Mouse (Mus musculus): ENCODE data around the gene Efcab14.

Efcab14 gene

DNA sequence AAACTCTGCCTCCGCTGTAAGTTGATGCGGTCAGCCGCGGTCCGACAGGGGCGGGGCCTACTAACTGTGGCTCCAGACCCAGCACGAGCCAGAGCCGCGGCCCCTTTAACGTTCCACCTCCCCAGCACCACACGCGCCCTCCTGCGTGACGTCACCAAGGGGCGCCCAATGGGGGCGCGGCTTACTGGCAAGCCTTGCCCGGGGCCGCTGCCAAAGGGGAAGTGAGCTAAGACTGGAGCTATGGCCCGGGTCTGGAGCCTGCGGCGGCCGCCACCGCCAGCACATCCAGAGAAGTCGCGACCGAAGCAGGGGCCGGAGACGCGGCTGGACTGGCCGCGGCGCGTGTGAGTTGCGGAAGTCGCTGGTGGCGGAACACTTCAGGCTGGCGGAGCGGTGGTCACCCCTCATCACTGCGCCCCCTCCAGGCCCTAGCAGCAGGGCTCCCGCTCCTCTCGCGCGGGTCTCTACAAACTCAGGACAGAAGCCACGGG, at the start of gene Efcab14:
Efcab14 (plus strand) TSS at position 194 of the 491 bp plus-strand sequence.
- DNase-seq: peak; percentile 99

DNA sequence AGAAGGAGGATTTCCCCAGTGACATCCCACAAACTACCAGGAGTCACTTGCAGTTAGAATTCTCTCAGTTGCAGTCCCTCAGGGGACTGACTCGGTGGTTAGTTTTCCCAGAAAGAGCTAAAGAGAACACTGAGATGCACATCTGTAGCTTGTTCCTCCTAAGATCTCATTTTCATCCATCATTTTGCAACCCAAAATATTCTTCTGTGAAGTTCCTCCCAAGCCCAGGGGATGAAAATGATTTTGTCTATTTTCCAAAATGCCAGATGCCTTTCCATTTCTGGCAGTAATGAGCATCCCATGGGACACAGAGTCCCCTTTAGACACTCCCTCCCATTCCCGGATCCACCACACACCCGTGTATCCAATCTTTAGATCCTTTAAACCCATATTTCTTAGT, 36.1 kb upstream of the Efcab14 start:
- DNase-seq: peak; percentile 6

DNA sequence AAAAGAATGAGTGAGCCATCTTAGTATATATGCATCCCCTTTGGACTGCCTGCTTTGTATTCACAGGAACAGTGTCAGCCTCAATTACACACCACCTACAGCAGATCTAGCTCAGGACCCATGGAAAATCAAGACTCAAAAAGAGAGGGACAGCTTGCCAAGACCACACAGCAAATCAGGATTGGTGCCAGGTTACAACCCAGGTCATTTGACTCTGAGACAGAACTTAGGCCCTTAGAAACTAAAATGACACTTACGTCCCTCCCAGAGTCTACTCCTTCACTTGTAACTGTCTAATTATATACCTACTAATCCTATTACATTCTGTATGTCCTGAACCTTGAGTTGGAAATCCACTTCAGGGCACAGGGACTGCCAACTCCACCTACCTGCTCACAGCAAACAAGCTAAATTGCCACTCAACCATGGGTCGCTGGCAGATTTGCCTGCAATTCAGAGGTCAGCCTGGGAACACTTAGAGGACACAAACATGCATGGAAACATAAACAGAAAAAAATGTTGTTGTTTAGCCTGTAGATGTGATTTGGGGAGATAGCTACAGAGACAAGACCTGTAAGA, 33.5 kb upstream of the Efcab14 start:
- no peak for DNase-seq

DNA sequence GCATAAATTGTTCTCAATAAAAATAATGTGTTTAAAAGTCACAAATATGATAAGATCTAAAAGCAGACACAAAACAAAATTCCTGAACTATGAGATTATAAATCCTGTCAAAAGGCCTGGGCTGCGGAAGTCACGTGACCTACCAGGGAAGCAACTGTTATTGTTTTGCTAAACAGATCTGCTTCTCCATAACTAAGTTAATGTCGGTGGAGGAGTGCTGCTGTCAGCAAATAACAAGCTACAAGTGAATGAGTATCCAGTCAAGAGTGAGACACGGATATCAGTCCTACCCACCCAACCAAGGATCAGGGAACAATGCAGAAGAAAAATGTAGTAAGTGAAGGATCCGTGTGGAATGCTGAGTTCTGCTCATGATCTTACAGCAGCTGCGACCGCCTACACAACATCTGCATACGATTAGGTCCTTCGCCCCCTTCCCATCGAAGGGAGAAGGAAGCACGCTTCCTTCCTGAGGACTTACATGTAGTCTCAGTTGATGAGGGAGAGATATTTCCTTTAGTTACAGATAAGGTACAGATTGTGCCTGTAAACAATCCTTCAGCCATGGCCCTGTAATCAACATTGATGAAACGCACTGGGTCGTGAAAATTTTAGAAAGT, 28.5 kb upstream of the Efcab14 start:
- DNase-seq: peak; percentile 73

DNA sequence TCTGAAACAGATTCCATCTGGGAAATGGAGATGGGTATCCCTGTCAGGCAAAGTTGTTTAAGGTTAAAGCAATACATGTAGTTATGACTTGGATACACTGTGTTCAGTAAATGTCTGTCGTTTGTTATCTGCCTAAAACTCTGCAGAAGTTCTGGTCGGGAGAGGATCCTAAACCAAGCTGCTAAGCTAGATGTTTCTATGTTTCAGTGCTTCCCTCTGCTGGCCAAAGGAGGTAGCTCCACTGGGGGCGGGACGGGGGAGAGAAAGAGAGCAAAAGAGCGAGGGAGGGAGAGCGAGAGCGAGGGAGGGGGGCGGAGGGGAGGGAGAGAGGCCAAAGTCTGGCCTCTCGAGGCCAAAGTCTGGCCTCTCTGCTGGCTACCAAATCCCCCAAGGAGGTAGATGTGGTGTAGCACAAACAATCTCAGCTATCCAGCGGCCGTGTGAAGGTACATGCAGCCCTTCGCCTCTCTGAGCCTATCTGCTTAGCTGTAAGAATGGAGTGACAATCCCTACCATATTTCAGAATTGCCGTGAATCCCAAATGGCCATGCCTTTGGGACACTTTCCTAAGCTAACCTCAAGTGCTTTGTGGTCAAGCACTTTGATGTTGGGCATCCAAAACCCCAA, 27.6 kb upstream of the Efcab14 start:
- DNase-seq: peak; percentile 95

DNA sequence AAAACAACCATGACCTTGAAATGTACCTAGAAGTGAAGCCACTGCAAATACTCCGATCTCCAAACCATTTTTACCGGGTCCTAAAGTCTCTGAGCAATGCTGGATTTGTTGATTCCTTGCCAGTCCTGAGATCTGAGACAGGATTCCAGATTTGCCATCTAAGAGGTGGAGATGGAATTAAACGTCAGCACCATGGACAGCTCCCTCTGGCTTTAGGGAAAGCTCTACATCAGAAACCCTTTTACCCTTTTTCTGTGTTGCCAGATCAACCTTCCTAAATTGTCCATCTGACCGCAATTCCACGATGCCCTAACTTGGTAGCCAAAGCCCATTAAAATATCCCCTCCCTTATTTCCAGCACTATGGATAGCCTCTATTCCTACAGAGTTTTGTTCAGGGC, 8.8 kb upstream of the Efcab14 start:
- peak; percentile 73 for DNase-seq

DNA sequence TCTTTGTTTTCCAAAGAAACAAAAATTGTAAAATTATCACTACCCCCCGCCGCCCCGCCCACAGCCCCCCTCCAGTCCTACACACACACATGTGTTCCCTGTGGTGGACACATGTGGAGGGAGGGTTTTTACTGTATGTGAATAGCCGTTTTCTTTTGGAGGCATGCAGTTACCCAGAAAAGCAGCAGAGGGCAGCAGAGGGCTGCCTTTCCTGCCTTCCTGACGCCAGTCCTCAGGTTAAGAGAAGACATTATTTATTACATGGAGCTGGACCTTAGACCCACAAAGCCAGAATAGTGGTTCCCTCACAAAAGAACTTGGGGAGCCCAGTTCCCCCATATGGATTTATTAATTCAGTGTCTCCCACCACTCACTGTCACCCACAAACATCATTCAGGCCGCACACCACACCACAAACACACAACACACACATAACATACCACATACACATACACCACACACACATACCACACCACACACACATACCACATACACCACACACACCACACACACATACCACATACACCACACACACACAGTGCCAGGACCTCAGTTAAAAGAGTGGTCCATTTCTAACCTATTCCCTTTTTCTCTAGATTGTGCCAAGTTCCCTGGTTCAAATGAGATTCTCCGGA, 5.8 kb upstream of the Efcab14 start:
- DNase-seq: peak; percentile 81

DNA sequence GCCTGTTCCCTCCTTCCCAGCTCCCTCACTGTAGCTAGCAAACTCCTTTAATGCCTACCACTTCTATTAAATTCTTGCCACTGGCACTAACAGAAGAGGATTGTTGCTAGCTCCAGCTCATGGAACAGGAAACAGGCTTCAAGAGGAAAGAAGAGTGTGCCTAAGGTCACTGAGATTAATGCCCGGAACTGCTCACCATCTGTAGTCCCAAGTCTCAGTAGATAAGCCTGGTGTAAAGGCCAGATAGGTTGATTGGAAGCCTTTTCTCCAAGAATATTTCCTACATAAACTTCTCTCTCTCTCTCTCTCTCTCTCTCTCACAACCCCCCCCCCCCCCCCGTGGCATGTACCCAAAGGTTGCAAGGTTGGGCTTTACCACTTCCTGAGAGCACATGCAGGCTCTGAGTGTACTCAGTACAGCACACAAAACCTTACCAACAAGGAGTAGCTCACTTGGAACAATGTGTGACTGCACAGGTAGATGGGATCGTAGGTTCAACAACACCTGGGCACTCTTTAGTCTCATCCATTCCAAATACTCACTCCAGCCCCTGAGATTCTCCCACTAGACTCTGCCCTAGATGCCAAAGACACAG, 5.2 kb upstream of the Efcab14 start:
- DNase-seq: no peak

DNA sequence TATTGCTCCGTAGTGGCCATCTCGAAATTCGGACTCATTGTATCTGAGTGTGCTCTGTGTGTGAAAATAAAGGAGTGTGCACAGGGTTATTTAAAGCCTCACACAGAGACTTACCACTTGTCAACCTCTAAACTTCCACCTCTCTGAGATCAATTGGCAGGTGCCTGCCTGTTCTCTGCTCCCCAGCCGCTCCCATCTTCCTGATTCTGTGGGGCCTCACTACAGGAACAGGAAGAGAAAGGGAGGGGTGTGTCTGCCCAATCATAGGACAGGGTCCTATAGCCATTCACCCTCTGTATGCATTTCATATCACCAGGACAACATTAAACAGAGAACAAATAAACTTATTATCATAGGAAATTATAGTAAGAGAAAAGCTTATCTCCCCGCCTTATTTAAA, 3.8 kb upstream of the Efcab14 start:
- no peak for DNase-seq

DNA sequence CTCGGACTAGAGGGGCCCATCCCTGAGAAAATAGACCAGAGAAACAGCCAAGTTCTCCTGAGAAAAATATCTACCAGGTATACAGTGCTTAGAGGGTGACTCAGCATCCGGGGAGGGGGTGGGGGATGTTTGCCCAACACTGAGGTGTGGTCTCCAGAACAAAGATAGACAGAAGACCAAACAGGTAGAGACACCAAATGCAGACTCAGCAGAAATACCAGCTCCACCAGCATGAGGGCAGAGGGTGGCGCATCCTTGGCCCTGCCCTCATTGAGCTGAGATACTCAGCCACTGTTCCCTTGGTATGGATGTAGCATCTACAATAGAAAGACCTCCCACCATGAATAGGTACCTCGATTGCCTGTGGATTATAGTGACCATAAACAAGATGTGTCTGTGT, 2.7 kb upstream of the Efcab14 start:
- no peak for DNase-seq

DNA sequence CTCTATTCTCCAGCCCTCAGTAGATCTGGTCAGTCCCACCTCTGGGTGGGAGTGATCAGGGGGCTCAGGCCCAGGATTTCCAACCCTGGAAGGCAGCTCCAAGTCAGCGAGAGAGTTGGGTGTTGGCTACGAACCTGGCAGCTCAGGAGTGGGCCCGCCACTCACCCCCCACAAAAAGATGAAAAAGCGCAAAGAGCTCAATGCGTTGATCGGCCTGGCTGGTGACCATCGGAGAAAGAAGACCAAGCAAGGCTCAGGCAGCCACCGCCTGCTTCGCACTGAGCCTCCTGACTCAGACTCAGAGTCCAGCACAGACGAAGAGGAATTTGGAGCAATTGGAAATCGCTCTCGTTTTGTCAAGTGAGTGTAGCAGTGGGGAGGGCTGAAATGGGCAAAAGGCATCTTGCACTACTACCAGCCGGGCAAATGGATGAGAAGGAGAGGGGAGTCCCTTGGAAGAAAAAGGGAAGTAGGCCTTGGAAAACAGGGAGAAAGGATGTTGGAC, 989 bp downstream of the Efcab14 start:
- DNase-seq: no peak

DNA sequence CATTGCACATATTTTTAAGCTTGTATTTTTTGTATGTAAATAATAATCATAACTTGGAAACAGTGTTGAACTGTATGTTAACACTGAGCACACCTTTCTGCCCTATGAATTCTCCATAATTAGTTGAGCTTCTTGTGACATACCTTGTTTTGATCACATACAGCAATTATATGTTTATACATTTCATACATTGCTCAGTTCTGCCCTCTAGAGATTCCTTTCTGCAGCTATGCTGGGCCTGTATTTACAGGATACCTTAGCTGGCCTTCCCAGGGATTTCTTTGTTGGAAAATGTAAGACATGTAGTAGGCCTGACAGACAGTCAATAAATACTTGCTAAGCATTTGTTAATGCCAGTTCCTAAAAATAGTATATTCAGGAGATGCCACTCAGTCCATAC, 5.1 kb downstream of the Efcab14 start:
- no peak for DNase-seq

DNA sequence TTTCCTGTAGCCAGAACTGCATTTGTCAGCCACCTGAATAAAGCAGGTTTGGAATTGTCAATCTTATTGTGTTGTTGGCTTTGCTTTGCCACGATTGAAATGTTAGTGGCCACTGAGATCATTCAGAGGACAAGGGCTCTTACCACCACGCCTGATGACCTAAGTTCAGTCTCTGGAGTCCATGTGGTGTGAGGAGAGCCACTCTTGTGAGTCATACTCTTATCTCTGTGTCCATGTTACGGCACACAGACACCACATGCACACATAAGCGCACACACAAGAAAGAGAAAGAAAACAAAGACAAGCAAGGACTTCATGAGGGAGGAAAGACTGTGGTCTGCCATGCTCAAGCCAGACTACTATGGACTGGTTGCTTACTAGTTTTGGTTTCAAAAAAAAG, 5.6 kb downstream of the Efcab14 start:
- no peak for DNase-seq

DNA sequence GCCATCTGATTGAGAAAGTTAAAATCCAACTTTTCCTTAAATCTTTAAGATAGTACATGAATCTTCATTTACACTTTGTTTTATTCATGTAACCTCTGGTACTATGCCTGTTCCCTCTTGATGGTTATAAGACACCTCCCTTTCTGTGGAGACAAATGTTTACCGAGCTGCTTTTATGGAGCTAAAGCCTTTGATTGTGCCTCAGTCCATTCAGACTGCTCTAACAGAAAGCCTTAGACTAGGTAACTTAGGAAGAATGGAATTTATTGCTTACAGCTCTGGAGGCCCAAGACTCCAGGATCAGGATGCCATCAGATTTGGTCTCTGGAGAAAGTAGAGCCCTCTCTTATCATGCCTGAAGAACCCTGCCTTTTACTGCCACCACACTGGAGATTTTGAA, 10.6 kb downstream of the Efcab14 start:
- no peak for DNase-seq

DNA sequence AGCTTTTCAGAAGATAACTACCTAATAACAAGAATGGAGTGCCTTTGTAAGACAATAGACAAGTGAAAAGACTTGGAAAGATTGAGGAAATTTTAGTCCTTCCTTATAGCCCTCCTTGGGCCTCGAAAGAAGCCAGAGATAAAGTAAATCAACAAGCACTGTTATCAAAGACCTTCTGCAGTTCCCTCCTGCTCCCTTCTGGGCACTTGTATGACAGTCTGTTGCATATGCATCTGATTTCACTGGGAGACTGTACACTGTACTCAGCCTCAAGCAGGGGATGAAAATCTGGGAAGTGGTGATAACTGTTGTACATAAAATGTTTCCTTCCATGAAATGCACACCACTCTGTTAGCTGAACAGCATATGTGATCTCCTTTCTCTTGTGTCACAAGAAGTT, 11.8 kb downstream of the Efcab14 start:
- DNase-seq: no peak

DNA sequence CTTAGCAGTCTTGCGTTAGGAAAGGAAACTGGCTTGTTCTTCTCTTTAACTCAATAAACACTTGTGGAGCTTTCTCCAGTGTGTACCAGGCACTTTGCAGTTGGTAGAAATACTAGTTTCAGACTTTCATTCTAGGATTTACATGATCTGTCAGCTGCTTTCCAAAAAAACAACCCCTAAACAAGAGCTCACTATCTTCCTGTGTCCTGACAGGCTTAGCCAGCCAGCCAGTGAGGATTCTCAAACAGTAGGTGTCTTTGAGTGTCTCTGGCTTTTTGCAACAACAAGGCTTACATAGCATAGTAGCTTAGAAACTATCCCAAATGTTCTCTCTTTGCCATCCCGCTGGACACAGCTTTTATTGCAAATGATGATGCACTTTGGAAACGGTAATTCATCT, 16.6 kb downstream of the Efcab14 start:
- no peak for DNase-seq

DNA sequence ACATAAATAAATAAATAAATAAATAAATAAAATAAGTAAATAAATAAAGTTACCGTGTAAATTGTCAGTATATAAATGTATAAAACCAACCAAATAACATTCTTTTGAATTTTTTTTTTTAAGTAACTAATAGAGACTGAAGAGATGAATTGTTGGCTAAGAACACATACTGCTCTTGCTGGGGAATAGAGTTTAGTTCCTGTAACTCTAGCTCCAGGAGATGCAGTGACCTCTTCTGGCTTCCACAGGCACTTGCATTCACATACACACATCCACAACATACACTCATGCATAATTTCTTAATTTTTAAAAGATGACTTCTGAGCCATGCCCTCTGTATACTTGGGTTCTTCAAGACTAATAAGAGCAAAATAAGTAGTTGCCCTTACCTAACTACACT, 17.3 kb downstream of the Efcab14 start:
- no peak for DNase-seq

DNA sequence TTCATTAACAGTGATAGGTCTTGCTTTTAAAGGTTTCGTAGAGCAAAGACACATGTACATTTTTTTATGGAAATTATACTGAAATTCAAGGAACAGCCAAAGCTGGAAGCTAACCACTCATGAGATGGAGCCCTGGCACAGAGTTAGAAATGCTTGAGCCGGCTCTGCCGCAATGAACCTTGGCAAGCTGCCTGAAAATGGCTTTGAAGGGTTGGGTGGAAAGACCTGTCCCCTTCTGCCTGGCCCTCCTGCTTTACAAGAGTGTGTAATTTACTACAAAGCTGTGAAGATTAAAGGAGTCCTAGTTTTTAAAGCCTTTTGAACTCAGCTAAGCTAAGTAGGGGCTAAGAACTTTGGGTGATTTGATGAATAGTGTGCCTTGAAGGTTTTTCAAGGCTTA, 23.7 kb downstream of the Efcab14 start:
- peak; percentile 77 for DNase-seq

DNA sequence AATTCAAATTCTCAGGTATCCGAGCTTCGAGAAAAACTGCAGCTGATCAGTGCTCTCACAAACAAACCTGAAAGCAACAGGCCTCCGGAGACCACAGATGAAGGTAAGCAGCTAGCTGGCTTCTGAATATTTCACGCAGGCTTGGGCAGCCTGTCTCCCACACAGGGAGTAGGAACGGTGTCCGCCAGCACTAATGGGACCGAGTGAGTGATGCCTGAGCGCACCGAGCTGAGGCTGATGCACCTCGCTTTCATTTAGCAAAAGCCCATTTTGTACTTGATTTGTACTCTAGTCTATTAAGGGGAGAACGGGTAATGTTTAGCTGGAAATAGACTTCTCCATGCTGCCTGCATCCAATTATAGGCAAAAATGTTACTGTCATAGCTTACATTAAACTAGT, 27.0 kb downstream of the Efcab14 start:
- DNase-seq: no peak

DNA sequence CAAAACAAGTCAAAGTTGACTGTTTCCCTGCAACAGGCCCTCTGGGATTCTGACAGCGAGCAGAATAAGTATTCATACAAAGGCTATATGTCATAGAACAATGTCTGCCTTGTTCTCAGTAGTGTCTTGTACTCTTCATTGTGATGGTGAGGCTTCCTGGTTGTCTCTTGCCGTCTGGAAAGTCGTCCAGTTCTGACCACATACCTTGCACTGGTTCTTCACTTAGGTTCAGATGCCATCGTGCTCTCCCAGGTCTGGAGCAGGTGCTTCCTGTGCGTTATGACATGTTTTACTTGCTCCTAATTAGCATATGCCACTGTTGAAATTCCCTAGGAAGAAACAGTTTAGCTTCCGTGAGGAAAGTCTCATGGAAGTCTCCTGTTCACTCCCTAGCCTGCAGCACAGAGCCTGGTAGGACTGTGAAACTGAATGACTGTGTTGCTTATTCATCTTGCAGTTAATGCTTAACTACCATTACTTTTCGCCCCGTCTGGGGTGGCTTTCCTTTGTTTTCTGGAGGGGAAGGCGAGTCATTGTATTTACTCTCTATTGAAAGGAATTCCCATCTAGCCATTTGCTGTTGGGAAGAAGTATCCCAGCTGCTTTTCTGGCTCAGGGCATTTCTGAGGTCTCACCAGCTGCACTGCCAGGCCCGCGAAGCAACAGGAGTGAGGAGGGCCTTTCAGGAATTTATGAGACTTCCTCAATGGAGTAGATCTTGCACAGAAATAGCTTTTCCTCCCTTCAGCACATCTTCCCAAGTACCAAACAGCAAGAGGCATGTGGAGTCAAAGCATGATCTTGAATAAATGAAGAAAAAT, 30.3 kb downstream of the Efcab14 start:
- no peak for DNase-seq

DNA sequence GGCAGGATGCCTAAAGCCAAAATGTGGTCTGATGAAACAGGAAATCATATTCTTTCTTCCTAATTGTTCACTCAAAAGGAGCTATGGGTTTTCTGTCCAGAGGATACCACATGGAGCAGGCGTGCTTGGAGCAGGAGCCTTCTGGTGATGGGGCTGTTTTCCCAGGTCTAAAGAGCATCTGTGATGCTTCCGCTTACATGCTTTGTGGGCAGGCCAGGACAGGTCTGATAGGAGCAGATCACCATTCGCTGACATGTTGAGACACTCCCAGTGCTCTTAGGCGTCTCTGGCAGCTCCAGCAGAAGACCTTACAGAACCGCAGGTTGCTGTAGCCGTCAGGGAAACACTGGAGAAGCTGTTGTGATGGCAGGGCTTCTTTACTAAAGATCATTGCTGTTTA, 37.5 kb downstream of the Efcab14 start:
- DNase-seq: no peak

DNA sequence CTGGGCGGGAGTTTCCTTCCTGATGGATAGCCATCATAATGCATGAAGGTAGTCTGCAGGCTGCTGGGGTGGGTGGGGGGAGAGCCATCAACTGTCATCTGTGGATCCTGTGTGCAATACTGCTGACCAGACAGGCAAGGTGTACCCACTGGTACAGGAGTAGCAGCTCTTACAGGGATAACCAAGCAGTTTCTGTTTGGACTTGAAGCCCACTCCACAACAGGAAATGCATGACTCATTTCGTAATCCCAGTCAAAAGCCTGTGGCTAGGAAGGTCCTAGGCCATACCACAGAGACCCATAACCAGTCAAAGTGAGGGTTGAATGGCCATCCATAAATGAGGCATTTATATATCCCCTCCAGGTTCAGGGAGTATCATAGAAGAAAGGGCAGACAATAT, 40.1 kb downstream of the Efcab14 start:
- no peak for DNase-seq

DNA sequence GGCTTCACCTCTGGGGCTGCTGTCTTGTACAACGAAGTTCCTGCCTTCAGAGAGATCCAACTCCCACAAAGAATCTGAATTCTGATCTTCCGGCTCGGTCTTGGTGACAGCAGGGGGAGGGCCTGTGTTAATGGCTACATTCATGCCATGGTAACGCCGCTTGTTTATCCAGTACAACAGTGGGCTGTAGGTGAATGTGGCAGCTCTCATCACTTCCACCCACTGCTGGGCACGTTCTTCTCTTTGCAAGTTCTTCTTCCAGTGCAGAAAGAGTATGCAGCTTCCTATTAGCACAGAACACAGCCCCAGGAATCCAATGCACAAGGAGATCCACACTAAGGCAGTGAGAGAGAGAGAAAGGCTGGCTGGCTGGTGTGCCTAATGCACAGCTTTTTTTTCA, 42.7 kb downstream of the Efcab14 start:
- DNase-seq: no peak

Measured in lung, postnatal 10 days (tissue).